Mouse (Mus musculus) lung, postnatal 0 days (tissue): ENCODE measurements around the gene Cyp17a1.

Experiments used
- CTCF ChIP-seq: IDR thresholded peaks from 2 replicates; pipeline ENCODE4 v1.5.1; 2016; ENCODE audit warnings: antibody characterized with exemption, mild to moderate bottlenecking
- EP300 ChIP-seq: IDR thresholded peaks from 2 replicates; pipeline ENCODE4 v1.6.1; 2016; ENCODE audit warnings: antibody characterized with exemption, mild to moderate bottlenecking, control low read depth

- TF ChIP-seq CTCF (no peak), EP300 (no peak)
These were observed 2.7 kb upstream of the Cyp17a1 start for GRCm38 (mm10) chr19:46675641-46676040.
